Mouse (Mus musculus): ENCODE results near the gene Cdk10.

- TF ChIP-seq POLR2A (IDR thresholded peaks at IDR 0.05; ENCODE audit: borderline replicate concordance, low read depth, low read length) (no peak), CTCF (IDR thresholded peaks at IDR 0.05; ENCODE audit: low read depth, low read length) (no peak)
Measured at GRCm38 (mm10) chr8:123235520-123236497, 11.2 kb downstream of the Cdk10 start, which contains the start of gene Spata2l.
